Mouse (Mus musculus) liver, embryonic 14.5 days (tissue): ENCODE data around the gene Fbxo46. TPM values are rescaled to one million over a fixed set of nuclear protein-coding genes. Genes with fewer than 3 reads are reported as not detected.
A peak's percentile ranks its signal among the peaks of the same experiment; 100 is the strongest.

Source experiments
- ATAC-seq: fragments of 200-750 bp; cut with Nextera tagmentation; 2 replicates; pipeline ENCODE4 v1.8.0; 2017; ENCODE audit warnings: moderate number of reproducible peaks, mild to moderate bottlenecking, moderate library complexity; ENCODE audit not compliant: insufficient read depth
- DNase-seq, 3 experiments: peaks; one replicate each; pipeline ENCODE4 v3.0.0-alpha.2; 2012 to 2013; ENCODE audit warnings: low read depth in 3 of 3, low spot score in 3 of 3
- H3K27ac ChIP-seq: fragments of 300-500 bp; sonication (generic); 2 replicates; pipeline ENCODE4 v1.5.1; 2014; ENCODE audit warnings: moderate library complexity, mild to moderate bottlenecking, control low read depth, inconsistent platforms
- H3K27me3 ChIP-seq: fragments of 300-500 bp; sonication (generic); 2 replicates; pipeline ENCODE4 v1.6.1; 2014; ENCODE audit warnings: mild to moderate bottlenecking, low read length, moderate library complexity; ENCODE audit not compliant: control insufficient read depth, insufficient read depth
- H3K36me3 ChIP-seq: fragments of 300-500 bp; sonication (generic); replicated peaks from 2 replicates; pipeline ENCODE4 v1.6.1; 2014; ENCODE audit warnings: low read depth; ENCODE audit not compliant: control insufficient read depth, insufficient read depth
- H3K4me1 ChIP-seq, 2 experiments: fragments of 200-500 bp in 1 of 2; fragments of 300-500 bp in 1 of 2; sonication (generic) in 1 of 2; replicated peaks; 2 replicates each; pipeline ENCODE4 v1.6.1; 2012 to 2014; ENCODE audit warnings: antibody characterized with exemption in 1 of 2, inconsistent platforms in 1 of 2, low read length in 1 of 2; ENCODE audit not compliant: control insufficient read depth in 2 of 2, insufficient read depth in 2 of 2
- H3K4me2 ChIP-seq: fragments of 300-500 bp; sonication (generic); 2 replicates; pipeline ENCODE4 v1.6.1; 2014; ENCODE audit warnings: low read depth, mild to moderate bottlenecking, control low read depth, moderate library complexity
- H3K4me3 ChIP-seq, 2 experiments: fragments of 200-500 bp in 1 of 2; fragments of 300-500 bp in 1 of 2; sonication (generic) in 1 of 2; 2 replicates each; pipeline ENCODE4 v1.5.1; 2012 to 2014; ENCODE audit warnings: low read depth in 2 of 2, low read length in 2 of 2, mild to moderate bottlenecking in 2 of 2, control low read depth in 1 of 2, inconsistent platforms in 1 of 2, moderate library complexity in 1 of 2; ENCODE audit not compliant: insufficient read depth in 1 of 2
- H3K9ac ChIP-seq: fragments of 300-500 bp; sonication (generic); replicated peaks from 2 replicates; pipeline ENCODE4 v1.6.1; 2014; ENCODE audit warnings: mild to moderate bottlenecking, control low read depth, moderate library complexity
- H3K9me3 ChIP-seq: fragments of 300-500 bp; sonication (generic); 2 replicates; pipeline ENCODE4 v1.6.1; 2016; ENCODE audit warnings: low read length, mixed read lengths; ENCODE audit not compliant: control insufficient read depth
- CTCF ChIP-seq: IDR thresholded peaks from 2 replicates; pipeline ENCODE4 v1.5.1; 2016; ENCODE audit warnings: antibody characterized with exemption, low read depth, control low read depth
- EP300 ChIP-seq: IDR thresholded peaks from 2 replicates; pipeline ENCODE4 v1.6.1; 2016; ENCODE audit warnings: antibody characterized with exemption, low read depth
- WGBS: fragments of 180-500 bp; shearing (Covaris S2); extraction: QIAGEN DNeasy Blood & Tissue Kit; methylation state at CpG from one replicate; pipeline ENCODE4 v1.1.7; 2014; ENCODE audit not compliant: insufficient replicate concordance; 5-methylcytosine and 5-hydroxymethylcytosine counted together
- polyA plus RNA-seq, 2 experiments: library from polyadenylated mRNA; depleted of rRNA in 1 of 2; stranded (reverse) in 1 of 2; unstranded in 1 of 2; fragments of >200 nt; fragmentation: Nextera tagmentation in 1 of 2; extraction: Ambion mirVana in 1 of 2; gene quantifications; 2 replicates each; pipeline versions ENCODE4 v1.2.1 to v1.2.3; 2012 to 2014

Gene Fbxo46
- polyA plus RNA-seq, 2 experiments, result 2.0 to 2.6 TPM

- ATAC-seq, result no peak
- Histone ChIP-seq H3K4me2 (no peak overlapping the region), H3K9me3 (no peaks in the 10 kb centered on the region), H3K27ac (no peak overlapping the region), H3K36me3 (peaks cover 14% of the 10 kb centered on the region; the same call in 1 of the 2 replicates), H3K4me1 (peaks cover 13 to 19% of the 10 kb centered on the region in 2 experiments), H3K27me3 (peaks cover 6% of the 10 kb centered on the region), H3K4me3 (no peak overlapping the region), H3K9ac (no peak overlapping the region)
- WGBS, result 72% methylated on average over 4 of the region's 4 CpGs
- no peak for DNase-seq
- TF ChIP-seq CTCF, result no peak
- no peak for TF ChIP-seq EP300
These were observed 37.5 kb upstream of the Fbxo46 start for GRCm38 (mm10) chr7:19082171-19082570.

- Histone ChIP-seq H3K27ac (no peak overlapping the region), H3K4me1 (peaks cover 11 to 12% of the 10 kb centered on the region in 2 experiments), H3K4me3 (no peak overlapping the region), H3K27me3 (peaks cover 9% of the 10 kb centered on the region), H3K9ac (no peak overlapping the region), H3K9me3 (no peaks in the 10 kb centered on the region), H3K4me2 (no peak overlapping the region), H3K36me3 (peaks cover 14% of the 10 kb centered on the region; the same call in 1 of the 2 replicates)
- no peak for ATAC-seq
- no peak for DNase-seq
- 57% methylated on average over 6 of the region's 6 CpGs for WGBS
- TF ChIP-seq EP300 (no peak), CTCF (no peak)
These were observed 36.6 kb upstream of the Fbxo46 start for GRCm38 (mm10) chr7:19083096-19083495.

GRCm38 (mm10) chr7:19083701-19084100 lies 36.0 kb upstream of the Fbxo46 start, which contains the start of gene Dmpk:
TSS of gene Dmpk (plus strand) at chr7:19083849.
- TF ChIP-seq CTCF, result no peak
- TF ChIP-seq EP300, result no peak
- H3K4me1 ChIP-seq, result peaks cover 11 to 12% of the 10 kb centered on the region in 2 experiments
- ATAC-seq (no peak), DNase-seq (no peak)
- H3K9ac ChIP-seq, result no peak within 1 kb of the TSS
- 57% methylated on average over 10 of the region's 10 CpGs for WGBS
- H3K4me2 ChIP-seq, result no peak within 1 kb of the TSS
- H3K4me3 ChIP-seq, result peak within 1 kb of the TSS in 1 of 2 experiments; percentile 7; a peak in 2 of 4 replicates
- no peak within 1 kb of the TSS for H3K27ac ChIP-seq
- H3K36me3 ChIP-seq, result peaks cover 11% of the 10 kb centered on the region; the same call in 1 of the 2 replicates
- H3K9me3 ChIP-seq, result no peaks in the 10 kb centered on the region
- peaks cover 9% of the 10 kb centered on the region for H3K27me3 ChIP-seq

DNA sequence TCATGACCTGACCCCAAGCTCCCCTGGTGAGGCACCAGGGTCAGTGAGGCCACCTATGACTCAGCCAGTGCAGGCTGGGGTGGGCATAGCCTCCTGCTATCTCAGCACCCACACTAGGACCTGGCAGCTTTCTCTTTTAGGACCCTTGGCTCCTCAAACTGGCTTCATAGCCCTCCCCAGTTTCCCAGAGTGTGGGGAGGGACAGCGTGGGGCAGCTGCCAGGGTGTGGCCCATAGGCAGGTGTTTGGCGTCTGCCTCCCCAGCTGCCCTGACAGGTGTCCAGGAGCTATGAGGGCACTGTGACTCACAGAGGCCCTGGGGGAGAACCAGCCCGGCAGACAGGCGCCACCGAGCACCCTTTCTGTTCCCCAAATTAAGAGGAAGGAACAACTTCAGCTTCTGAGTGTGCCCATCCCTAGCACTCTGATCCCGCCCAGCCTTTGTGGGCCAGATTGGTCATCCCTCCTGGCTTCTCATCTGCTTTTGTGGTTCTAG lies 35.3 kb upstream of the Fbxo46 start:
- DNase-seq, result no peak
- ATAC-seq, result no peak
- no peak overlapping the region for H3K27ac ChIP-seq

GRCm38 (mm10) chr7:19084921-19085473 lies 34.7 kb upstream of the Fbxo46 start:
- Histone ChIP-seq H3K9me3 (no peaks in the 10 kb centered on the region), H3K9ac (no peak overlapping the region), H3K4me2 (no peak overlapping the region), H3K36me3 (peaks cover 11% of the 10 kb centered on the region; the same call in 1 of the 2 replicates), H3K27ac (no peak overlapping the region), H3K4me1 (peaks cover 11 to 12% of the 10 kb centered on the region in 2 experiments), H3K4me3 (no peak overlapping the region), H3K27me3 (peaks cover 9% of the 10 kb centered on the region)
- ATAC-seq (no peak), DNase-seq (no peak)
- 15% methylated on average over 9 of the region's 9 CpGs for WGBS
- TF ChIP-seq EP300, result no peak
- no peak for TF ChIP-seq CTCF

More for the DNA sequence above, 35.3 kb upstream of the Fbxo46 start:
- WGBS, result 29% methylated on average over 6 of the region's 6 CpGs
- no peaks in the 10 kb centered on the region for H3K9me3 ChIP-seq
- peaks cover 9% of the 10 kb centered on the region for H3K27me3 ChIP-seq
- 0 out of 4 replicates have a peak overlapping the region, but pooled peaks of 1 of the 2 experiments have one; percentile 7 for H3K4me3 ChIP-seq
- peaks cover 11% of the 10 kb centered on the region; the same call in 1 of the 2 replicates for H3K36me3 ChIP-seq
- H3K4me2 ChIP-seq, result no peak overlapping the region
- TF ChIP-seq CTCF (no peak), EP300 (no peak)
- H3K9ac ChIP-seq, result no peak overlapping the region
- peaks cover 11 to 12% of the 10 kb centered on the region in 2 experiments for H3K4me1 ChIP-seq
